Mouse (Mus musculus) E14TG2a.4 (cell line): ENCODE results near the gene Wdr83os.

ENCODE experiments used
- CTCF ChIP-seq: conservative IDR thresholded peaks from 2 replicates; pipeline ENCODE4 v1.5.1; 2014; ENCODE audit warnings: low read length
- POU5F1 ChIP-seq: IDR thresholded peaks from 2 replicates; pipeline ENCODE4 v1.6.1; 2014; ENCODE audit warnings: low read length, borderline replicate concordance

DNA sequence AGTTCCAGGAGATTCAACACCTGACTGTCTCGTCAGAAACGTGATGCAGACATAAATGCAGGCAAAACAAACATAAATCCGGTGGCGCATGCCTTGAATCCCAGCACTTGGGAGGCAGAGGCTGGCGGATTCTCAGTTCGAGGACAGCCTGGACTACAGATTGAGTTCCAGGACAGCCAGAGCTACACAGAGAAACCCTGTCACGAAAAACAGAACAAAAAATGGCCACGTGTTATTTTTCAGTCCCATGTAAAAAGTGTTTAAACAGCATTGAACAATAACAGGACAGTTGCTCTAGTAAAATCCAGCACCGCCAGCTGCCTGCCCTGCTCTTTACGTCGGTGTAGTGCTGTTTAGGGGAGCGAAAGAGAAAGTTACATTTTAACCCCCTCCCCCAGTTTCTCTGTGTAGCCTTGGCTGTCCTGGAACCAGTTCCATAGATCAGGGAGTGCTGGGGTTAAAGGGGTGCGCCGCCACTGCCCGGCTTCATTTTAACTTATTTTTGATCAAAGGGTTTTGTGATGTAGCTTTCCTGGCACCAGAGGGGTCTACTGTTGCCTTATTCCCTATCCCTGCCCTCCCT is 44.7 kb upstream of the Wdr83os start:
- TF ChIP-seq CTCF (no peak), POU5F1 (no peak)
